Mouse (Mus musculus) embryonic facial prominence, embryonic 11.5 days (tissue): ENCODE measurements around the gene H2-T24. TPM values are rescaled to one million over a fixed set of nuclear protein-coding genes. Genes with fewer than 3 reads are reported as not detected.
"Not testable (repeated sequence)": the region's sequence is repeated elsewhere in the genome, so short reads cannot be mapped to it uniquely, and the experiment has no call there.

Source experiments
- ATAC-seq: fragments of 200-750 bp; cut with Nextera tagmentation; replicated peaks from 2 replicates; pipeline ENCODE4 v1.8.0; 2017; ENCODE audit warnings: low read depth; ENCODE audit not compliant: insufficient number of reproducible peaks, low FRiP score, low TSS enrichment
- DNase-seq: peaks from one replicate; pipeline ENCODE4 v3.0.0-alpha.2; 2015; ENCODE audit warnings: low spot score
- H3K27ac ChIP-seq: fragments of 300-500 bp; sonication (generic); replicated peaks from 2 replicates; pipeline ENCODE4 v1.5.1; 2014; ENCODE audit warnings: mild to moderate bottlenecking, low read depth, low read length, control low read depth
- H3K27me3 ChIP-seq: fragments of 300-500 bp; sonication (generic); 2 replicates; pipeline ENCODE4 v1.6.1; 2014; ENCODE audit warnings: mild to moderate bottlenecking, low read length, moderate library complexity, mixed read lengths; ENCODE audit not compliant: control insufficient read depth, insufficient read depth
- H3K36me3 ChIP-seq: fragments of 300-500 bp; sonication (generic); replicated peaks from 2 replicates; pipeline ENCODE4 v1.6.1; 2014; ENCODE audit warnings: low read depth, mild to moderate bottlenecking, low read length, moderate library complexity, mixed read lengths; ENCODE audit not compliant: control insufficient read depth, insufficient read depth
- H3K4me1 ChIP-seq: fragments of 300-500 bp; sonication (generic); 2 replicates; pipeline ENCODE4 v1.6.1; 2014; ENCODE audit warnings: low read length, mixed read lengths; ENCODE audit not compliant: control insufficient read depth, insufficient read depth
- H3K4me2 ChIP-seq: fragments of 300-500 bp; sonication (generic); 2 replicates; pipeline ENCODE4 v1.6.1; 2014; ENCODE audit warnings: low read depth, mild to moderate bottlenecking, control low read depth, low read length, moderate library complexity
- H3K4me3 ChIP-seq: fragments of 300-500 bp; sonication (generic); 2 replicates; pipeline ENCODE4 v1.5.1; 2014; ENCODE audit warnings: low read depth, low read length, control low read depth
- H3K9ac ChIP-seq: fragments of 300-500 bp; sonication (generic); replicated peaks from 2 replicates; pipeline ENCODE4 v1.6.1; 2014; ENCODE audit warnings: mild to moderate bottlenecking, control low read depth, low read length
- H3K9me3 ChIP-seq: fragments of 300-500 bp; sonication (generic); replicated peaks from 2 replicates; pipeline ENCODE4 v1.6.1; 2016; ENCODE audit warnings: mild to moderate bottlenecking, low read length, inconsistent platforms, mixed read lengths; ENCODE audit not compliant: control insufficient read depth
- WGBS: fragments of 180-500 bp; shearing (Covaris S2); extraction: QIAGEN DNeasy Blood & Tissue Kit; methylation state at CpG from one replicate; pipeline ENCODE4 v1.1.7; 2014; 5-methylcytosine and 5-hydroxymethylcytosine counted together
- polyA plus RNA-seq: library from polyadenylated mRNA; unstranded; fragments of >200 nt; fragmentation: Nextera tagmentation; extraction: Ambion mirVana; gene quantifications from 2 replicates; pipeline ENCODE4 v1.2.1, GENCODE M21; 2014

The H2-T24 gene
- polyA plus RNA-seq, 1 experiment from 2014 or later = 2.2 TPM

- not testable (repeated sequence) for H3K27ac ChIP-seq, H3K9me3 ChIP-seq, ATAC-seq, H3K9ac ChIP-seq, H3K4me1 ChIP-seq, H3K27me3 ChIP-seq, DNase-seq, H3K4me3 ChIP-seq, H3K36me3 ChIP-seq, H3K4me2 ChIP-seq
- 86% methylated on average over 13 of the region's 13 CpGs for WGBS
Measured at GRCm38 (mm10) chr17:36036126-36036525, 15.8 kb upstream of the H2-T24 start.

- peak; percentile 55 for DNase-seq
- H3K27me3 ChIP-seq, H3K4me1 ChIP-seq, H3K9ac ChIP-seq, ATAC-seq, H3K4me3 ChIP-seq, H3K27ac ChIP-seq, H3K4me2 ChIP-seq, H3K36me3 ChIP-seq, H3K9me3 ChIP-seq: not testable (repeated sequence)
- WGBS = 33% methylated on average over 3 of the region's 3 CpGs
Measured at GRCm38 (mm10) chr17:36035010-36035638, 14.8 kb upstream of the H2-T24 start.

- DNase-seq, H3K4me2 ChIP-seq, ATAC-seq, H3K27ac ChIP-seq, H3K9me3 ChIP-seq, H3K27me3 ChIP-seq, H3K4me1 ChIP-seq, H3K9ac ChIP-seq, H3K4me3 ChIP-seq, H3K36me3 ChIP-seq: not testable (repeated sequence)
- 63% methylated on average over 3 of the region's 3 CpGs for WGBS
Measured at GRCm38 (mm10) chr17:36034524-36034923, 14.2 kb upstream of the H2-T24 start.

- Histone ChIP-seq H3K9ac (peak within 1 kb of the TSS; percentile 37), H3K4me2 (peak within 1 kb of the TSS; percentile 62), H3K4me3 (peak within 1 kb of the TSS; percentile 40)
- DNase-seq = peak; percentile 61
- WGBS = 5% methylated on average over 25 of the region's 25 CpGs
- not testable (repeated sequence) for H3K4me1 ChIP-seq, H3K27ac ChIP-seq, H3K36me3 ChIP-seq, H3K9me3 ChIP-seq, H3K27me3 ChIP-seq
- peak; percentile 51; the same call in 1 of the 2 replicates for ATAC-seq
Measured at GRCm38 (mm10) chr17:36032351-36032875, 12.1 kb upstream of the H2-T24 start, which contains the start of gene H2-T23. Gene H2-T23 (minus strand): TSS chr17:36032855.

- H3K36me3 ChIP-seq, H3K27ac ChIP-seq, H3K27me3 ChIP-seq, H3K9me3 ChIP-seq, ATAC-seq, H3K4me1 ChIP-seq, DNase-seq: not testable (repeated sequence)
- 2% methylated on average over 40 of the region's 40 CpGs for WGBS
- Histone ChIP-seq H3K4me3 (peak overlapping the region; percentile 40), H3K4me2 (peak overlapping the region; percentile 62), H3K9ac (peak overlapping the region; percentile 37)
Measured at GRCm38 (mm10) chr17:36031583-36032331, 11.4 kb upstream of the H2-T24 start.

DNA sequence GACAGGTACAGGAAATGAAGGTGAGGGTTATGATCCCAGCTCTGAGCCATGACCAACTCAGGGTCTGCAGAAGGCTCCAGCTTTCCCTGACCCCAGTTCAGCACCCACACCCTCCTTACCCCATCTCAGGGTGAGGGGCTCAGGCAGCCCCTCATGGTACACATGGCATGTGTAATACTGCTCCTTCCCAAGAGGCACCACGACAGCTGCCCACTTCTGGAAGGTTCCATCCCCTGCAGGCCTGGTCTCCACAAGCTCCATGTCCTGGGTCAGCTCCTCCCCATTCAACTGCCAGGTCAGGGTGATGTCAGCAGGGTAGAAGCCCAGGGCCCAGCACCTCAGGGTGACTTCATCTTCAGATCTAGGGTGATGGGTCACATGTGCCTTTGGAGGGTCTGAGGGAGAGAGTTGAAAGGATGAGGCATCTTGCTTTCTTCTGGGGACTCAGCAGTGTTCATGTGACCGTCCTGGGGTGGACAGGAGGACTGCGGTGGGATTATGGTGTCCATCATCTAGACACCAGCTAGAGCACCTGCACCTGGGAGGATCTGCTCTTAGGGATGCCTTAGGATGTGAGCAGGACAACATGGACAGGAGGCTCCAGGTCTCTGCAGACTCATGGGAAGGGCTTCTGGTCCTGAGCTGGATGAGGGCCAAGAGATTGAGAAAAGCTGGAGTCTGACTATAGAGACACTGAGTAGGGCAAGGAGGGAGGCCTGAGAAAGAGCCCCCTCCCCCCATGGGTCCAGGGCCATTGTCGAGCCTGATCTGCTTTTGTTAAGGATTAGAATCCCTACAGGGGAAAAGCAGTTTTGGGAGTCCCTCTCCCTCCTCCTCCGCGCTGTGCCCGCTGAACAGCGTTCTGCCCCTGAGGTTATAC, 10.6 kb upstream of the H2-T24 start:
- ATAC-seq, H3K4me3 ChIP-seq, H3K9me3 ChIP-seq, H3K27me3 ChIP-seq, H3K36me3 ChIP-seq, DNase-seq, H3K9ac ChIP-seq, H3K27ac ChIP-seq, H3K4me1 ChIP-seq: not testable (repeated sequence)
- H3K4me2 ChIP-seq = peak overlapping the region; percentile 62; the same call in 1 of the 2 replicates
- WGBS = 52% methylated on average over 8 of the region's 8 CpGs

- ATAC-seq, H3K4me2 ChIP-seq, H3K9me3 ChIP-seq, H3K27me3 ChIP-seq, H3K4me3 ChIP-seq, H3K27ac ChIP-seq, H3K36me3 ChIP-seq, DNase-seq, H3K9ac ChIP-seq, H3K4me1 ChIP-seq: not testable (repeated sequence)
- 70% methylated on average over 2 of the region's 4 CpGs for WGBS
Measured at GRCm38 (mm10) chr17:36030046-36030702, 9.8 kb upstream of the H2-T24 start.
